In the genomic region with DNA sequence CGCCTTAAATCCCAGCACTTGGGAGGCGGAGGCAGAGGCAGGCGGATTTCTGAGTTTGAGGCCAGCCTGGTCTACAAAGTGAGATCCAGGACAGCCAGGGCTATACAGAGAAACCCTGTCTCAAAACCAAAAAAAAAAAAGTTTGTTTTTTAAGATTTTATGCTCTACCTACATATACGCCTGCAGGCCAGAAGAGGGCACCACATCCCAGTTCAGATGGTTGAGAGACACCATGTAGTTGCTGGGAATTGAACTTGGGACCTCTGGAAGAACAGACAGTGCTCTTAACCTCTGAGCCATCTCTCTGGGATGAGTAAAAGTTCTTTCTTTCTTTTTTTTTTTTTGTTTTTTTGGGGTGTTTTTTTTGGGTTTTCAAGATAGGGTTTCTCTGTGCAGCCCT, we compare ENCODE assay signal across 8 mouse cellular contexts. TPM values are rescaled to one million over a fixed set of nuclear protein-coding genes. Genes with fewer than 3 reads are reported as not detected.
DNase-seq lines count a peak whose midpoint lies in the region; TF ChIP-seq lines count a peak whose summit lies in the region.
"Not testable (repeated sequence)": the region's sequence is repeated elsewhere in the genome, so short reads cannot be mapped to it uniquely, and the experiment has no call there.
"Had no signal": no experiment of that assay in that cellular context is flagged by ENCODE, and none has a peak within 500 bp of the region (broad histone marks: within the 10 kb centered on the region; RNA-seq: fewer than 3 reads in every experiment).

No protein-coding gene starts in this region.

- not testable (repeated sequence) for H3K9ac ChIP-seq in heart, adult 2 months (ENCODE audit: low read depth, low read length)

- TF ChIP-seq CTCF in brain, embryonic 14.5 days (IDR thresholded peaks at IDR 0.05; ENCODE audit: borderline replicate concordance, extremely low read depth, insufficient read depth, insufficient read length), result peak; percentile 21; the same call in 1 of the 2 replicates
- TF ChIP-seq CTCF in heart, adult 2 months (IDR thresholded peaks at IDR 0.05), result peak; percentile 56
- TF ChIP-seq CTCF in layer of hippocampus, adult 2 months (conservative IDR thresholded peaks at IDR 0.05), result peak; percentile 64
- TF ChIP-seq CTCF in thymus, adult 2 months (IDR thresholded peaks at IDR 0.05; ENCODE audit: borderline replicate concordance, control insufficient read depth, extremely low read depth, insufficient read depth, low read length, poor library complexity), result not testable (repeated sequence)

- not testable (repeated sequence) for TF ChIP-seq EP300 in heart, adult 2 months (IDR thresholded peaks at IDR 0.05; ENCODE audit: insufficient read depth, low read depth, low read length)

- not testable (repeated sequence) for H3K4me1 ChIP-seq in heart, adult 2 months (ENCODE audit: control insufficient read depth, insufficient read depth, low read length); thymus, adult 2 months (replicated peaks; ENCODE audit: control insufficient read depth, insufficient read depth, low read length)

- H3K4me3 ChIP-seq in heart, adult 2 months; layer of hippocampus, adult 2 months; thymus, adult 2 months (ENCODE audit: control insufficient read depth, insufficient read depth, low read length): not testable (repeated sequence)

- H3K27me3 ChIP-seq in heart, adult 2 months (ENCODE audit: control insufficient read depth, insufficient read depth, low read length); thymus, adult 2 months (ENCODE audit: control insufficient read depth, insufficient read depth, low read length): not testable (repeated sequence)

- H3K27ac ChIP-seq in heart, adult 2 months; layer of hippocampus, adult 2 months; thymus, adult 2 months (ENCODE audit: control insufficient read depth, insufficient read depth, low read length): not testable (repeated sequence)

- DNase-seq in CD4-positive helper T cell, adult 2 months (ENCODE audit: low read depth, low spot score), result peak; percentile 20
- peak; percentile 37 for DNase-seq in NIH3T3 (ENCODE audit: low read depth)
- not testable (repeated sequence) for DNase-seq in brain, embryonic 14.5 days (ENCODE audit: low read depth); heart, adult 2 months; layer of hippocampus, adult 2 months (ENCODE audit: low spot score in 2 of 2)
- peak; percentile 13 for DNase-seq in lung, postnatal 36 days
- peak; percentile 18 for DNase-seq in thymus, adult 2 months

- WGBS in heart, adult 2 months, result 99% methylated on average over 4 of the region's 4 CpGs
- WGBS in thymus, adult 2 months, result 95% methylated on average over 4 of the region's 4 CpGs

- intact Hi-C loops in heart, adult 2 months (cut with DNase I), result not testable (repeated sequence)

- peaks cover 30% of the 10 kb centered on the region for H3K36me3 ChIP-seq in heart, adult 2 months (ENCODE audit: control insufficient read depth, insufficient read depth, low read length)
- H3K36me3 ChIP-seq in thymus, adult 2 months (ENCODE audit: control insufficient read depth, insufficient read depth, low read length), result peaks cover 100% of the 10 kb centered on the region

- not testable (repeated sequence) for H3K79me2 ChIP-seq in heart, adult 2 months (replicated peaks; ENCODE audit: control insufficient read depth, insufficient read depth, low read length)

- not testable (repeated sequence) for TF ChIP-seq POLR2A in brain, embryonic 14.5 days (IDR thresholded peaks at IDR 0.05; ENCODE audit: borderline replicate concordance, extremely low read depth, insufficient read depth, insufficient read length, poor library complexity, severe bottlenecking); heart, adult 2 months (IDR thresholded peaks at IDR 0.05; ENCODE audit: insufficient read depth, low read depth, low read length); thymus, adult 2 months (IDR thresholded peaks at IDR 0.05; ENCODE audit: control insufficient read depth, extremely low read depth, insufficient read depth, low read length, poor library complexity)

RNA-seq across cellular contexts. Expression of gene BC030499, which starts 14.5 kb away (rescaled TPM):
- 0.49 and 0.72 TPM in 2 replicates for polyA plus RNA-seq in brain, embryonic 14.5 days (2012; rRNA removed)
- total RNA-seq in heart, adult 2 months (2021), result under 1 TPM; 0.65 to 0.75 TPM
- polyA plus RNA-seq in heart, adult 2 months (2012; rRNA removed), result 0.37 and 0.88 TPM in 2 replicates
- 10 to 100 TPM in 1 of 2 experiments, 1 to 10 TPM in 1; 5.6 to 12.2 TPM for total RNA-seq in layer of hippocampus, adult 2 months (2021)
- polyA plus RNA-seq in thymus, adult 2 months (2012; rRNA removed), result 0.32 and 0.38 TPM in 2 replicates
- total RNA-seq: monocyte, adult 5-6 weeks had no signal

RNA-seq across cellular contexts. Expression of gene 2610507B11Rik, which starts 14.6 kb away (rescaled TPM):
- 60.9 and 71.2 TPM in 2 replicates for polyA plus RNA-seq in brain, embryonic 14.5 days (2012; rRNA removed)
- total RNA-seq in heart, adult 2 months (2021), result 100 to 1,000 TPM; 173 to 209 TPM
- 74.7 and 141 TPM in 2 replicates for polyA plus RNA-seq in heart, adult 2 months (2012; rRNA removed)
- 100 to 1,000 TPM; 192 to 198 TPM for total RNA-seq in layer of hippocampus, adult 2 months (2021)
- polyA plus RNA-seq in thymus, adult 2 months (2012; rRNA removed), result 98.5 and 104 TPM in 2 replicates

RNA-seq across cellular contexts. Expression of gene Spag5, which starts 25.2 kb away (rescaled TPM):
- polyA plus RNA-seq in brain, embryonic 14.5 days (2012; rRNA removed), result 22.0 and 42.0 TPM in 2 replicates
- under 1 TPM; 0.27 to 0.42 TPM for total RNA-seq in heart, adult 2 months (2021)
- 0.64 and 0.94 TPM in 2 replicates for polyA plus RNA-seq in heart, adult 2 months (2012; rRNA removed)
- total RNA-seq in layer of hippocampus, adult 2 months (2021), result 1 to 10 TPM; 8.3 to 8.5 TPM
- polyA plus RNA-seq in thymus, adult 2 months (2012; rRNA removed), result 46.1 and 52.7 TPM in 2 replicates

RNA-seq across cellular contexts. Expression of gene Supt6, which starts 30.4 kb away (rescaled TPM):
- polyA plus RNA-seq in brain, embryonic 14.5 days (2012; rRNA removed), result 17.3 and 39.5 TPM in 2 replicates
- total RNA-seq in heart, adult 2 months (2021), result 10 to 100 TPM; 29.5 to 32.1 TPM
- 12.2 and 13.1 TPM in 2 replicates for polyA plus RNA-seq in heart, adult 2 months (2012; rRNA removed)
- total RNA-seq in layer of hippocampus, adult 2 months (2021), result 100 to 1,000 TPM; 132 to 137 TPM
- polyA plus RNA-seq in thymus, adult 2 months (2012; rRNA removed), result 36.2 and 38.8 TPM in 2 replicates

RNA-seq across cellular contexts. Expression of gene Sdf2, which starts 30.6 kb away (rescaled TPM):
- 109 and 130 TPM in 2 replicates for polyA plus RNA-seq in brain, embryonic 14.5 days (2012; rRNA removed)
- 10 to 100 TPM; 46.5 to 52.5 TPM for total RNA-seq in heart, adult 2 months (2021)
- polyA plus RNA-seq in heart, adult 2 months (2012; rRNA removed), result 71.9 and 91.9 TPM in 2 replicates
- 10 to 100 TPM; 66.8 to 69.1 TPM for total RNA-seq in layer of hippocampus, adult 2 months (2021)
- polyA plus RNA-seq in thymus, adult 2 months (2012; rRNA removed), result 95.9 and 132 TPM in 2 replicates

Comparison
In these comparisons a context has a peak if more than half of its experiments do, and no peak if none do; other contexts are left out.
1. RNA of gene Spag5, which starts 25.2 kb away (polyA plus RNA-seq): 46.1 to 52.7 TPM in thymus, adult 2 months and 22.0 to 42.0 TPM in brain, embryonic 14.5 days; 0.64 to 0.94 TPM in heart, adult 2 months; every median in the first group is over 10 times any median in the second.